Mouse (Mus musculus): ENCODE data around the gene Las1l. TPM values are rescaled to one million over a fixed set of nuclear protein-coding genes. Genes with fewer than 3 reads are reported as not detected.
"Not testable (repeated sequence)": the region's sequence is repeated elsewhere in the genome, so short reads cannot be mapped to it uniquely, and the experiment has no call there.

Gene Las1l
- 73.5 and 74.2 TPM in 2 replicates for polyA plus RNA-seq (2016; fragmentation: Nextera tagmentation; extraction: Ambion mirVana)

- WGBS = 17% methylated on average over 42 of the region's 42 CpGs
- ATAC-seq (ENCODE audit: low FRiP score) = peak; percentile 100
- Histone ChIP-seq H3K36me3 (0 out of 2 replicates have a peak, but pooled peaks cover 8% of the 10 kb centered on the region), H3K4me3 (peak within 1 kb of the TSS; percentile 51), H3K9ac (peak within 1 kb of the TSS; percentile 54), H3K9me3 (replicated peaks) (no peaks in the 10 kb centered on the region), H3K4me1 (peaks cover 6% of the 10 kb centered on the region), H3K27ac (no peak within 1 kb of the TSS), H3K4me2 (replicated peaks) (peak within 1 kb of the TSS; percentile 55), H3K27me3 (no peaks in the 10 kb centered on the region)
Measured at GRCm38 (mm10) chrX:95956497-95957293, at the start of gene Las1l. TSS of gene Las1l (minus strand) at chrX:95956962.

GRCm38 (mm10) chrX:96006395-96006794 is 49.6 kb upstream of the Las1l start:
- ATAC-seq (ENCODE audit: low FRiP score) = no peak
- Histone ChIP-seq H3K36me3 (no peaks in the 10 kb centered on the region), H3K9ac (no peak overlapping the region), H3K27ac (no peak overlapping the region), H3K4me1 (no peaks in the 10 kb centered on the region), H3K27me3 (no peaks in the 10 kb centered on the region), H3K9me3 (replicated peaks) (no peaks in the 10 kb centered on the region), H3K4me3 (no peak overlapping the region), H3K4me2 (replicated peaks) (no peak overlapping the region)
- 79% methylated on average over 6 of the region's 6 CpGs for WGBS

- 71% methylated on average over 6 of the region's 6 CpGs for WGBS
- H3K27me3 ChIP-seq = peaks cover 2% of the 10 kb centered on the region; the same call in 1 of the 2 replicates
- ATAC-seq (ENCODE audit: low FRiP score) = no peak
Measured at GRCm38 (mm10) chrX:95999601-96000000, 42.8 kb upstream of the Las1l start.

GRCm38 (mm10) chrX:95993206-95993605 is 36.4 kb upstream of the Las1l start:
- no peak for ATAC-seq (ENCODE audit: low FRiP score)
- H3K27me3 ChIP-seq = peaks cover 2% of the 10 kb centered on the region; the same call in 1 of the 2 replicates
- no peak overlapping the region for H3K4me2 ChIP-seq (replicated peaks)
- H3K36me3 ChIP-seq = no peaks in the 10 kb centered on the region
- no peak overlapping the region for H3K4me3 ChIP-seq
- no peaks in the 10 kb centered on the region for H3K4me1 ChIP-seq
- WGBS = 76% methylated on average over 3 of the region's 3 CpGs
- H3K9ac ChIP-seq = no peak overlapping the region
- H3K9me3 ChIP-seq (replicated peaks) = no peaks in the 10 kb centered on the region
- H3K27ac ChIP-seq = no peak overlapping the region

More at GRCm38 (mm10) chrX:95999601-96000000, 42.8 kb upstream of the Las1l start:
- H3K36me3 ChIP-seq = no peaks in the 10 kb centered on the region
- no peak overlapping the region for H3K9ac ChIP-seq
- no peak overlapping the region for H3K4me3 ChIP-seq
- no peak overlapping the region for H3K27ac ChIP-seq
- no peaks in the 10 kb centered on the region for H3K4me1 ChIP-seq
- no peaks in the 10 kb centered on the region for H3K9me3 ChIP-seq (replicated peaks)
- H3K4me2 ChIP-seq (replicated peaks) = no peak overlapping the region

- no peaks in the 10 kb centered on the region for H3K4me1 ChIP-seq
- H3K4me2 ChIP-seq (replicated peaks) = no peak overlapping the region
- no peak overlapping the region for H3K9ac ChIP-seq
- H3K27ac ChIP-seq = no peak overlapping the region
- no peak for ATAC-seq (ENCODE audit: low FRiP score)
- no peaks in the 10 kb centered on the region for H3K9me3 ChIP-seq (replicated peaks)
- H3K27me3 ChIP-seq = no peaks in the 10 kb centered on the region
- H3K4me3 ChIP-seq = no peak overlapping the region
- WGBS = 74% methylated on average over 9 of the region's 9 CpGs
- H3K36me3 ChIP-seq = no peaks in the 10 kb centered on the region
Measured at GRCm38 (mm10) chrX:95969936-95970335, 13.2 kb upstream of the Las1l start.

GRCm38 (mm10) chrX:95969116-95969515 is 12.4 kb upstream of the Las1l start:
- no peaks in the 10 kb centered on the region for H3K27me3 ChIP-seq
- no peaks in the 10 kb centered on the region for H3K9me3 ChIP-seq (replicated peaks)
- H3K27ac ChIP-seq = peak overlapping the region; percentile 62
- H3K4me3 ChIP-seq = no peak overlapping the region
- peak overlapping the region; percentile 55 for H3K4me2 ChIP-seq (replicated peaks)
- no peak overlapping the region for H3K9ac ChIP-seq
- ATAC-seq (ENCODE audit: low FRiP score) = peak; percentile 4
- whole genome bisulfite sequencing = 38% methylated on average over 5 of the region's 6 CpGs
- no peaks in the 10 kb centered on the region for H3K4me1 ChIP-seq
- no peaks in the 10 kb centered on the region for H3K36me3 ChIP-seq

GRCm38 (mm10) chrX:95968594-95968965 is 11.8 kb upstream of the Las1l start:
- H3K27me3 ChIP-seq = no peaks in the 10 kb centered on the region
- peak overlapping the region; percentile 93 for H3K27ac ChIP-seq
- WGBS = 22% methylated on average over 6 of the region's 6 CpGs
- ATAC-seq (ENCODE audit: low FRiP score) = peak; percentile 94
- peak overlapping the region; percentile 59; the same call in 1 of the 2 replicates for H3K9ac ChIP-seq
- H3K36me3 ChIP-seq = no peaks in the 10 kb centered on the region
- H3K9me3 ChIP-seq (replicated peaks) = no peaks in the 10 kb centered on the region
- H3K4me1 ChIP-seq = no peaks in the 10 kb centered on the region
- H3K4me3 ChIP-seq = peak overlapping the region; percentile 39
- peak overlapping the region; percentile 55 for H3K4me2 ChIP-seq (replicated peaks)

GRCm38 (mm10) chrX:95967847-95968593 is 11.3 kb upstream of the Las1l start:
- H3K27me3 ChIP-seq = no peaks in the 10 kb centered on the region
- H3K27ac ChIP-seq = peak overlapping the region; percentile 93
- H3K4me1 ChIP-seq = no peaks in the 10 kb centered on the region
- H3K4me3 ChIP-seq = peak overlapping the region; percentile 39
- no peaks in the 10 kb centered on the region for H3K9me3 ChIP-seq (replicated peaks)
- H3K9ac ChIP-seq = peak overlapping the region; percentile 59; the same call in 1 of the 2 replicates
- peak overlapping the region; percentile 55 for H3K4me2 ChIP-seq (replicated peaks)
- 26% methylated on average over 25 of the region's 28 CpGs for WGBS
- H3K36me3 ChIP-seq = no peaks in the 10 kb centered on the region
- peak; percentile 87 for ATAC-seq (ENCODE audit: low FRiP score)

GRCm38 (mm10) chrX:95965036-95965435 is 8.3 kb upstream of the Las1l start:
- Histone ChIP-seq H3K27me3 (no peaks in the 10 kb centered on the region), H3K4me2 (replicated peaks) (no peak overlapping the region), H3K27ac (no peak overlapping the region), H3K4me3 (no peak overlapping the region), H3K9me3 (replicated peaks) (no peaks in the 10 kb centered on the region), H3K36me3 (no peaks in the 10 kb centered on the region), H3K9ac (no peak overlapping the region), H3K4me1 (no peaks in the 10 kb centered on the region)
- 80% methylated on average over 6 of the region's 6 CpGs for WGBS
- no peak for ATAC-seq (ENCODE audit: low FRiP score)

GRCm38 (mm10) chrX:95963366-95963765 is 6.6 kb upstream of the Las1l start:
- no peak overlapping the region for H3K27ac ChIP-seq
- H3K27me3 ChIP-seq = no peaks in the 10 kb centered on the region
- no peaks in the 10 kb centered on the region for H3K9me3 ChIP-seq (replicated peaks)
- no peak for ATAC-seq (ENCODE audit: low FRiP score)
- no peaks in the 10 kb centered on the region for H3K36me3 ChIP-seq
- WGBS = 73% methylated on average over 2 of the region's 2 CpGs
- no peak overlapping the region for H3K4me2 ChIP-seq (replicated peaks)
- no peaks in the 10 kb centered on the region for H3K4me1 ChIP-seq
- H3K4me3 ChIP-seq = no peak overlapping the region
- no peak overlapping the region for H3K9ac ChIP-seq

GRCm38 (mm10) chrX:95957461-95957860 is 699 bp upstream of the Las1l start:
- not testable (repeated sequence) for H3K9ac ChIP-seq
- 44% methylated on average over 11 of the region's 11 CpGs for WGBS

GRCm38 (mm10) chrX:95950776-95951175 is 6.0 kb downstream of the Las1l start:
- no peak for ATAC-seq (ENCODE audit: low FRiP score)
- Histone ChIP-seq H3K9ac (no peak overlapping the region), H3K9me3 (replicated peaks) (no peaks in the 10 kb centered on the region), H3K4me3 (no peak overlapping the region), H3K4me1 (peaks cover 3% of the 10 kb centered on the region), H3K36me3 (0 out of 2 replicates have a peak, but pooled peaks cover 8% of the 10 kb centered on the region), H3K4me2 (replicated peaks) (no peak overlapping the region), H3K27me3 (no peaks in the 10 kb centered on the region), H3K27ac (no peak overlapping the region)
- WGBS = 40% methylated on average over 3 of the region's 3 CpGs

More at GRCm38 (mm10) chrX:95957461-95957860, 699 bp upstream of the Las1l start:
- H3K36me3 ChIP-seq; H3K27ac ChIP-seq; H3K4me1 ChIP-seq; H3K27me3 ChIP-seq; H3K9me3 ChIP-seq (replicated peaks): not testable (repeated sequence)
- peak overlapping the region; percentile 51 for H3K4me3 ChIP-seq
- H3K4me2 ChIP-seq (replicated peaks) = peak overlapping the region; percentile 45
- ATAC-seq (ENCODE audit: low FRiP score) = peak; percentile 27
